11 mouse cellular contexts compared by ENCODE assay signal in genomic region chr17:55813642-55814041, GRCm38 (mm10).
DNase-seq lines count a peak whose midpoint lies in the region; ATAC-seq lines count a peak whose summit lies in the region.
"Had no signal": no experiment of that assay in that cellular context is flagged by ENCODE, and none has a peak within 500 bp of the region (broad histone marks: within the 10 kb centered on the region; RNA-seq: fewer than 3 reads in every experiment).

No protein-coding gene starts in this region.

- no peak for ATAC-seq in kidney, embryonic 14.5 days (ENCODE audit: low FRiP score, low TSS enrichment)
- ATAC-seq in forebrain, embryonic 13.5 days: no peak

- no peaks in the 10 kb centered on the region for H3K27me3 ChIP-seq in kidney, embryonic 14.5 days (ENCODE audit: control insufficient read depth, insufficient read depth, low read length)
- H3K27me3 ChIP-seq in forebrain, embryonic 13.5 days: no peaks in the 10 kb centered on the region
- H3K27me3 ChIP-seq: embryonic facial prominence, embryonic 12.5 days; neural tube, embryonic 12.5 days had no signal

- no peaks in the 10 kb centered on the region for H3K36me3 ChIP-seq in kidney, embryonic 14.5 days (ENCODE audit: control insufficient read depth, insufficient read depth, low read length)
- H3K36me3 ChIP-seq in forebrain, embryonic 13.5 days (ENCODE audit: poor library complexity, severe bottlenecking): no peaks in the 10 kb centered on the region
- H3K36me3 ChIP-seq: embryonic facial prominence, embryonic 12.5 days; neural tube, embryonic 12.5 days had no signal

- H3K27ac ChIP-seq in kidney, embryonic 14.5 days (ENCODE audit: low read depth, low read length): no peak overlapping the region
- no peak overlapping the region for H3K27ac ChIP-seq in forebrain, embryonic 13.5 days
- H3K27ac ChIP-seq: embryonic facial prominence, embryonic 12.5 days; neural tube, embryonic 12.5 days had no signal

- H3K4me2 ChIP-seq in kidney, embryonic 14.5 days (replicated peaks; ENCODE audit: low read depth, low read length): no peak overlapping the region
- H3K4me2 ChIP-seq in forebrain, embryonic 13.5 days: no peak overlapping the region
- H3K4me2 ChIP-seq: embryonic facial prominence, embryonic 12.5 days; neural tube, embryonic 12.5 days had no signal

- H3K4me1 ChIP-seq in kidney, embryonic 14.5 days (ENCODE audit: control insufficient read depth, insufficient read depth, low read length): no peaks in the 10 kb centered on the region
- H3K4me1 ChIP-seq in forebrain, embryonic 13.5 days: no peaks in the 10 kb centered on the region
- H3K4me1 ChIP-seq: embryonic facial prominence, embryonic 12.5 days; neural tube, embryonic 12.5 days had no signal

- H3K9ac ChIP-seq in kidney, embryonic 14.5 days (ENCODE audit: low read depth, low read length): no peak overlapping the region
- no peak overlapping the region for H3K9ac ChIP-seq in forebrain, embryonic 13.5 days
- H3K9ac ChIP-seq: embryonic facial prominence, embryonic 12.5 days; neural tube, embryonic 12.5 days had no signal

- DNase-seq in kidney, adult 9 months: peak; percentile 5
- peak; percentile 22 to 27 for DNase-seq in B cell, adult 2 months
- peak; percentile 62 for DNase-seq in NIH3T3 (ENCODE audit: low read depth)
- DNase-seq in lung, postnatal 10 days: peak; percentile 3
- DNase-seq in urinary bladder, postnatal 4 days (ENCODE audit: low spot score in 2 of 2): no peak
- no peak for DNase-seq in urinary bladder, adult 2 months (ENCODE audit: low spot score)
- DNase-seq: gastrocnemius, postnatal 36 days had no signal

- H3K4me3 ChIP-seq in kidney, embryonic 14.5 days (ENCODE audit: low read length): no peak overlapping the region
- no peak overlapping the region for H3K4me3 ChIP-seq in forebrain, embryonic 13.5 days
- H3K4me3 ChIP-seq: embryonic facial prominence, embryonic 12.5 days; neural tube, embryonic 12.5 days had no signal

- H3K9me3 ChIP-seq in kidney, embryonic 14.5 days (ENCODE audit: control insufficient read depth, low read length): no peaks in the 10 kb centered on the region
- no peaks in the 10 kb centered on the region for H3K9me3 ChIP-seq in forebrain, embryonic 13.5 days (replicated peaks)
- H3K9me3 ChIP-seq: embryonic facial prominence, embryonic 12.5 days; neural tube, embryonic 12.5 days had no signal

Comparison
In these comparisons a context has a peak if more than half of its experiments do, and no peak if none do; other contexts are left out.
1. DNase-seq: peak in kidney, adult 9 months (single experiment), B cell, adult 2 months (2 of 2), NIH3T3 (single experiment) and lung, postnatal 10 days (single experiment); none in urinary bladder, postnatal 4 days (0 of 2) and urinary bladder, adult 2 months (single experiment).